Mouse (Mus musculus) left cerebral cortex, adult 2 months (tissue): Measurements from ENCODE around the gene Ldhc. TPM values are rescaled to one million over a fixed set of nuclear protein-coding genes. Genes with fewer than 3 reads are reported as not detected.
"Not testable (repeated sequence)": the region's sequence is repeated elsewhere in the genome, so short reads cannot be mapped to it uniquely, and the experiment has no call there.

ENCODE experiments used
- DNase-seq, 2 experiments: peaks; one replicate each; pipeline ENCODE4 v3.0.0; 2021 to 2022; ENCODE audit warnings: low spot score in 2 of 2, mixed read lengths in 1 of 2; ENCODE audit errors: extremely low spot score in 1 of 2
- H3K27ac ChIP-seq: fragments of 200-600 bp; 2 replicates; pipeline ENCODE4 v1.8.1; 2022
- H3K4me3 ChIP-seq: fragments of 200-600 bp; 2 replicates; pipeline ENCODE4 v1.8.1; 2022
- CTCF ChIP-seq: fragments of 200-600 bp; IDR thresholded peaks from 2 replicates; pipeline ENCODE4 v1.8.1; 2022; ENCODE audit warnings: antibody characterized with exemption, mild to moderate bottlenecking, moderate library complexity
- intact Hi-C: fragments of 180-260 bp; cut with DNase I; formaldehyde crosslinking; loops from one replicate; pipeline ENCODE4 v1.15.1; 2025
- total RNA-seq, 2 experiments: library from RNA; stranded (reverse); gene quantifications; 2 replicates each; pipeline ENCODE4 v1.2.3; 2021

The Ldhc gene
- total RNA-seq, 2 experiments from 2014 or later: not detected

DNA sequence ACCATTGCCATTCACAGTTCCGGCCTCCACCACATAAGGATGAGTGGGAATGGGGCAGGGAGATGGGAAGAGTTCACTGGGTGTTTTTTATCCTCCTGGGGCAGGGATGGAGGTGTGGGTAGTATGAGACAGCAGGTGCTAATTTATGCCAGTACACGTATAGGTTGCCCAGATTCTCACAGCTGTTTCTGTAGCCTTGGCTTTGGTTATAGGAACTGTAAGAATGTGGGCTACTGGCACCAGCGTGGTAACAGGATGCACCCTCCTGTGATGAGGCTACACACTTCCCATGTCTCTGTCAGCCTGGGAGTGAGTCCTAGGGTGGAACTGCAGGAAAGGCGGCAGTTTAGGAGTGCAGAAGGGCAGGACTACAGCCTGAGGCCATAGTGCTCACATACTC lies 15.8 kb downstream of the Ldhc start:
- DNase-seq: peak in 1 of 2 experiments; percentile 19
- intact Hi-C loops: no loop called here
- Histone ChIP-seq H3K27ac (no peak overlapping the region), H3K4me3 (no peak overlapping the region)
- no peak for TF ChIP-seq CTCF

DNA sequence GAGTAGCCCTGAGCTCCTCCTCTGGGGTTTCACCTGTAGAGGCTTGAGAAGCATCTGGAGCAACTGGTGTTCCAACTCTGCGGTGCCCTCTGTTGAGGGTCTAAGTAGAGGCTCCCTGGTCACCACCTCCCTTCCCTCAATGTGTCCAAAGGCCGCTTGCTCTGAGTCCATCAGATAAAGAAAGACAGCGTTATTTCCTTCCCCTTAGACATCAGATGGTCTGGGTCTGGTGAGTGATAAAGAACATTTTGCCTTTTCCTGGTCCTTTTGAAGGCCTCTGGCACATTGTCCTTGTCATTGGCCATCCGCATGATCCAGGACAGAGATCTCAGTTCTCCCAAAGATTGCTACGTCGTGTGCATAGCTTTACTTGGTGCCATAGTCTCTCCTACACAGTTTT lies 16.3 kb downstream of the Ldhc start:
- H3K4me3 ChIP-seq: no peak overlapping the region
- no peak for TF ChIP-seq CTCF

DNA sequence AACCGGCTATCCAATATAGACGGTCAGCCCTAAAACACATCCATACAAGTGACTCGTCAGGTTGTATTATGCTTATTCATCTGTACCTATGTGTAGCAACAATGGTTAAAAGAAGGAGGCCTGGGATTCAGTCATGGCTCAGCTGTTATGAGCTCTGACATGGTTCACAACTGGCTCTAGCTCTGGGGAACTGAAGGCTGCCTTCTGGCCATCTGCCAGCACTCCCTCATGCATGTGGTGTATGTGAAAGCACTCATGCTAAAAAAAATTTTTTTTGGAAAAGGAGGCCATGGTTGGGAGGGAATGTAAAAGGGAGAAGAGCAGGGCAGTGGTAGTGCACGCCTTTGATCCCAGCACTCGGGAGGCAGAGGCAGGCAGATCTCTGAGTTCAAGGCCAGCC lies 18.8 kb downstream of the Ldhc start:
- no peak for TF ChIP-seq CTCF
- DNase-seq: no peak
- Histone ChIP-seq H3K27ac (no peak overlapping the region), H3K4me3 (no peak overlapping the region)
- intact Hi-C loops: no loop called here

More for the DNA sequence above, 16.3 kb downstream of the Ldhc start:
- no peak overlapping the region for H3K27ac ChIP-seq
- DNase-seq: no peak
- intact Hi-C loops: no loop called here

DNA sequence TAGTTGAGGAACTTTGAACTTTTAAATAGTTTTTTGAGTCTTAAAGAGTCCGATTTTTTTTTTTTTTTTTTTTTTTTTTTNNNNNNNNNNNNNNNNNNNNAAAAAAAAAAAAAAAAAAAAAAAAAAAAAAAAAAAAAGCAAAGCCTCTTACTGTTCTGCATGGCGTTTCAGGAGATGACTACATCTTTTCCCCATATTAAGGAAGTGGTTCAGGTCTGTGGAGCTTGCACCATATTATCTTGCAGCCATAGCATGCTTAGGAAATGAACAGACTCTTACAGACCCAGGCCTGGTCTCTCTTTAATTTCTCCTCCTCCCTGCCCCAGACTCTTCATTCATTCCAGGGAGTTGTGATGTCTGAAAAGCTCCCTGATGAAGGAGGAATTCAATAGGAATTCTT lies 20.0 kb downstream of the Ldhc start:
- intact Hi-C loops: no loop called here
- no peak for DNase-seq

DNA sequence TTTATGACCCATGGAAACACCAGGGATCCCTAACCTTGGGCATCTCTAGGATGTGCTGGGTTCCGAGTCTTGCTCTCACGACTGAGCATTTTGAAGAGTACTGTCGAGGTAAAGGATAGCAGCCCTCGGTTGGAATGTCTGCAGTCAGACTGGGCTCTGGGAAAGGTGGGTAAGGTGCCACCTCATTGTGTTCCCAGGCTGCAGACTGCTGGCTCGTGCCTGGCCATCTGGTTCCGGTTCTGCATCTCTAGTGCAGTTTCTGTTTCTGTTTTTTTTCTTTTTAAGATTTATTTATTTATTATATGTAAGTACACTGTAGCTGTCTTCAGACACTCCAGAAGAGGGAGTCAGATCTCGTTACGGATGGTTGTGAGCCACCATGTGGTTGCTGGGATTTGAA lies 20.9 kb downstream of the Ldhc start:
- DNase-seq, H3K27ac ChIP-seq, H3K4me3 ChIP-seq, intact Hi-C loops: not testable (repeated sequence)

More for the DNA sequence above, 20.0 kb downstream of the Ldhc start:
- Histone ChIP-seq H3K4me3 (no peak overlapping the region), H3K27ac (no peak overlapping the region)
- no peak for TF ChIP-seq CTCF

DNA sequence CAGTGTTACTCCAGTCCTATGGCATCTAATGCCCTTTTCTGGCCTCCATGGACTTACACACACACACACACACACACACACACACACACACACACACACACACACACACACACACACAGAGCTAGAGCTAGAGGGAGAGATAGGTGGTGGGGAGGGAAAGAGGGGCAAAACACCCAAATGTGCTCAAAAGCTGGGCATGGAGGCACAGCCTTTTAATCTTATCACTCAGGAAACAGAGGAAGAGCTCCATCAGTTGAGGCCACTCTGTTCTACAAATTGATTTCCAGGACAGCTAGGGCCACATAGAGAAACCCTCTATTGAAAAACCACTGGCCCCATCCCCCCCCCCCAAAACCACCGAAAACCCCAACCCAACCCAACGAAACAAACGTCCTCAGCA lies 22.3 kb downstream of the Ldhc start:
- intact Hi-C loops: no loop called here
- H3K4me3 ChIP-seq: no peak overlapping the region
- no peak for DNase-seq

DNA sequence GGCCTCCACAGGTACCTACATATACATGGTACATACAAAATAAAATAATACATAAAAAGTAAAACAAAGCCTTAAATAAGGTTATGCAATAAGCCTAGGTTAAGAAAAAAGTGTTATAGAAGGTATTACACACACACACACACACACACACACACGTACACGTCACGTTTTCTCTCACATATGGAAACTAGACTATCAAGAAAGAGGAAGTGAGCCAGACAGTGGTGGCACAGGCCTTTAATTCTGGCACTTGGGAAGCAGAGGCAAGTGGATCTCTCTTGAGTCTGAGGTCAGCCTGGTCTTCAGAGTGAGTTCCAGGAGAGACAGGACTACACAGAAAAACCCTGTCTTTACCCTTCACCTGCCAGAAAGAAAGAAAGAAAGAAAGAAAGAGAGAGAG lies 34.5 kb downstream of the Ldhc start:
- Histone ChIP-seq H3K27ac (no peak overlapping the region), H3K4me3 (no peak overlapping the region)
- DNase-seq: no peak
- intact Hi-C loops: no loop called here
- no peak for TF ChIP-seq CTCF

More for the DNA sequence above, 22.3 kb downstream of the Ldhc start:
- no peak overlapping the region for H3K27ac ChIP-seq
- TF ChIP-seq CTCF: no peak

DNA sequence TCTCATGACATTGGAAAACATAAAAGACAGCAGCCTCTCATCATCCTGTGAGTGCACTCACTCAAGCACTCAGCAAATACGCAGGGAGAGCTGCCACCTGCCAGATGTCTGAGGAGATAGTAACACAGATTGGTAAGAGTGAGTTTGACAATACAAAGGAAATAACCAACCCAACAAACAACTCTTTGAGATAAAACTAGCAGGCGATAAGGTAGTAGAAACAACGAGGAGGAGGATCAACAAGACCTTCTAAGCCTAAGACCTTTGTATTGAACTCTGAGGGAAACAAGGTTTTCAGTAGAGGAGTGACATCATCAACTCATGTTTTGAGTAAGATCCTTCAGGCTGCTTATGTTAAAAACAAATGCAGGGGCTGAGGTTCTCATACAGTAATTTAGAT lies 38.3 kb downstream of the Ldhc start:
- H3K4me3 ChIP-seq: no peak overlapping the region
- no peak for TF ChIP-seq CTCF
- no peak overlapping the region for H3K27ac ChIP-seq
- intact Hi-C loops: no loop called here
- no peak for DNase-seq

DNA sequence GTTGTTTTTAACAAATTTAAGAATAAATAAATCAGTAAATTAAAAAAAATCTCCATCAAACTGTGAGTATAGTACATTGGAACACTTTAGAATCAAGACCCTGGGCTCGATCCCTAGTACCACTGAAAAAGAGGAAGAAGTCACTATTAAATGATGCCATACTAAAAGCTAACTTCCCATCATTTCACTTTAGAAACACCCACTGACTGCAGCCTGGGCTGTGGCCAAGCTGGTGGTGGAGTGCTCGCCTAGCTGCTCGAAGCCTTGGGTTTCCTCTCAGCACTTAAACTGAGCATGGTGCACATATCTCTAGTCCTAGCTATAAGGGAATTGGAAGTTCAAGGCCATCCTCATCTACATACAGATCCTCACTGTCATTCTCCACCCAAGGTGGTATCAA lies 50.2 kb downstream of the Ldhc start:
- intact Hi-C loops: no loop called here
- no peak for TF ChIP-seq CTCF
- no peak overlapping the region for H3K27ac ChIP-seq
- no peak for DNase-seq
- H3K4me3 ChIP-seq: no peak overlapping the region

DNA sequence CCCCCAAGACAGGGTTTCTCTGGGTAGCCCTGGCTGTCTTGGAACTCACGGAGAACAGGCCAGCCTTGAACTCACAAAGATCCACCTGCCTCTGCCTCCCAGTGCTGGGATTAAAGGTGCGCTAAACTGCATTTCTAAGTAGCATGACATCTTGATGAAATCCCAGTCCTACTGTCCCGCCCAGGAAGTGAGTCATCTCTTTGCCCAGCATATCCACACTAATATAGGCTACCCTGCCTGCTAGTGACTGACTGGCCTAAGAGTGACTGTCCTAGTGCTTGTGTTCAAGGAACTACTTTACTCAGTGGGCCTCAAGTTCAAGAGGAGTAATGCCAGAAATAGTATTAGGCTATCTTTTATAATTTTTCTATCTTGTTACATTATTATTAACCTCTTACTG lies 55.4 kb downstream of the Ldhc start:
- H3K27ac ChIP-seq: no peak overlapping the region
- no peak for DNase-seq
- no peak for TF ChIP-seq CTCF
- intact Hi-C loops: no loop called here
- no peak overlapping the region for H3K4me3 ChIP-seq

DNA sequence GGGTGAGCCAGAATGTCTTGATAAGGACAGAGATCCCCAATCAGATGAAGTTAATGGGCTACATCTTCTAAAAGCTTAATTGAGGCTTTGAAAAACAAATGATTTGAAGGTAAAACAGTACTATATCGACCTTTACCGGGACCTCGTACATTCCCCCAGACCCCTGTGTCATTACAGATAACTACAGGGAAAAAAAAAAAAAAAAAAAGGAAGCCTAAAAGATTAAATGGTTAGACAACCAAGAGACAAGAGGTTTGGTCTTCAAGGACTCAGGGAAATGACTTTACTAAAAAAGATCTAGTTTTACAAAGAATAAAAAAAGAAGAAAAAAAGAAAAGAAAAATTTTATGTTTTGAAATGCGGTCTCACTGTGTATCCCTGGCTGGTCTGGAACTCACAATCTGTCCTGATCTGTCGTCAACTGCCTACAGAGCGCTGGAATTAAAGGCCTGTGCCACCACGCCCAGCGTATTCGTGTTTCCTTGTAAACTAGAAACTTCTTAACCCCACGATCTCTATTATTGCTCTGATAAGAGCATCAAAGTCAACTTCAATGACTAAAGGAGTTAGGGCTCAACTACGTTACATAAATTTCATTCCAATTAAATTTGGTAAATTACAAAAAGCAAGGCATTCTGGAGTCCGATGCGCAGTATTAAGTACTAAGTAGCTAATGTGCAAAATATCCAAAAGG lies 57.8 kb downstream of the Ldhc start:
- peak overlapping the region; percentile 98 for H3K4me3 ChIP-seq
- no peak for TF ChIP-seq CTCF
- intact Hi-C loops: no loop called here
- H3K27ac ChIP-seq: peak overlapping the region; percentile 95; the same call in 1 of the 2 replicates
- no peak for DNase-seq

DNA sequence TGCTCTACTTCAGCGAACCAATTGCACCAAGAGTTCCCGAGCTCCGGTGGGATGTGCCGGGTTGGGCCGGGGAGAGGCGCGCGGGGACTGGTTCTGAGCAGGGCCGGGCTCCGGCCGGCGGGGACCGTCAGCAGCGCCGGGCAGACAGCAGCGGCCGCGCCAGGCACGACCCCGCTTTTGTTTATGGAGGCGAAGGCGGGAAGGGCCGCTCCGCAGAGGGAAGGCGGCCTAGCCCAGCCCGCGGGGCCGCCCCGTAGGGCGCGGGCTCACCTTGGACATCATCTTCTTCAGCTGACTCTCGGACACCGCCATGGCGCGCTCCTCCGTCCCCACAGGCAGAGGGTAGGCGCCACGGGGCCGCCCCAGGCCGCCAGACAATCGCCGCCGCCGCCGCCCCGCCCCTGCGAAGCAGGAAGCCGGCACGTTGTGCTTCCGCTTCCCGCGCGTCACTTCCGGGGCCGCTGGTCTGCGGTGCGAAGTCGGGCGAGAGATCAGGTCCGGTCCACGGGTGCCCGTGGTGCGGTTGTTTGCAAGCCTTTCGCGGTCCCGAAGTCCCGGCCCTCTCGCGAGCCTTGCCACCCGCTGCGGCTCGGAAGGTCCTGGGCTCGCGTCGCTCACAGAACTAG lies 58.7 kb downstream of the Ldhc start, which contains the start of gene Tsg101:
Tsg101 (minus strand) TSS at position 419 of the 626 bp plus-strand sequence.
- peak; percentile 13 for TF ChIP-seq CTCF
- intact Hi-C loops: loop anchor here (5.0 kb wide), 1 partner anchor 38 kb away; the partner anchor contains the start of gene Uevld
- DNase-seq: peak; percentile 92 to 95
- peak within 1 kb of the TSS; percentile 95 for H3K27ac ChIP-seq
- H3K4me3 ChIP-seq: peak within 1 kb of the TSS; percentile 98

DNA sequence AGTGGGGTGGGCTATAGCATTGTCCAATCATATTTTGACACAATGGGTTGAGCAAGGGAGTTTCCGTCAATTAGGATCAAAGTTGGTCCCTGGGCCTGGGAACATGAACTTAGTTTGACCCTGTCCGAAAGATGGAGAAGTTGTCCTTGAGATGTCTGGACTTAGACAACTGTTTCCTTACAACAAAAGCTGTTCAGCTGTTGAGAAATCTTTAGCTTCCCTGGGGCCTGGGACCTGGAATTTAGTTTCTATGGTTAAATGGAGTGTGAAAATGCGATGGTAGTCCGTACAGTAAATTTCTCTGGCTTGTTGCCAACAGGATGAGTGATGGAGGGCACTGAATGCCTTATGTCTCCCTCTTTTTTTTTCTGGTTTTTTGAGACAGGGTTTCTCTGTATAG lies 61.1 kb downstream of the Ldhc start:
- no peak for DNase-seq
- Histone ChIP-seq H3K4me3 (no peak overlapping the region), H3K27ac (no peak overlapping the region)
- TF ChIP-seq CTCF: no peak
- intact Hi-C loops: loop anchor here (5.0 kb wide), 1 partner anchor 35 kb away; the partner anchor contains the start of gene Uevld

Other genes with a start within 250 kb of the Ldhc start
- gene Sergef, start 221.4 kb upstream of the Ldhc start, total RNA-seq: 10 to 100 TPM; 74.5 to 77.3 TPM
- gene Tph1, start 188.7 kb upstream of the Ldhc start, total RNA-seq: not detected
- gene Saal1, start 150.5 kb upstream of the Ldhc start, total RNA-seq: 1 to 10 TPM; 8.8 to 9.3 TPM
- not detected for gene Saa3, start 145.5 kb upstream of the Ldhc start, total RNA-seq
- not detected for gene Saa4, start 128.6 kb upstream of the Ldhc start, total RNA-seq
- gene Saa1, start 118.2 kb upstream of the Ldhc start, total RNA-seq: not detected
- not detected for gene Saa2, start 109.4 kb upstream of the Ldhc start, total RNA-seq
- 10 to 100 TPM; 14.6 to 16.8 TPM for gene Hps5, start 65.1 kb upstream of the Ldhc start, total RNA-seq
- gene Gtf2h1, start 65.1 kb upstream of the Ldhc start, total RNA-seq: 10 to 100 TPM; 34.3 to 36.4 TPM
- 100 to 1,000 TPM; 342 to 356 TPM for gene Ldha, start 19.7 kb upstream of the Ldhc start, total RNA-seq
- 10 to 100 TPM; 74.9 to 76.2 TPM for gene Tsg101, start 58.8 kb downstream of the Ldhc start, total RNA-seq
- gene Uevld, start 97.3 kb downstream of the Ldhc start, total RNA-seq: 10 to 100 TPM; 11.7 to 13.2 TPM
- not detected for gene Gm9999, start 122.4 kb downstream of the Ldhc start, total RNA-seq
- gene Spty2d1, start 147.2 kb downstream of the Ldhc start, total RNA-seq: 10 to 100 TPM; 16.2 to 18.4 TPM
- 10 to 100 TPM; 12.5 to 14.7 TPM for gene Tmem86a, start 189.4 kb downstream of the Ldhc start, total RNA-seq